Mouse (Mus musculus) adrenal gland, postnatal 4 days (tissue): ENCODE measurements around the gene Gm20388. TPM values are rescaled to one million over a fixed set of nuclear protein-coding genes. Genes with fewer than 3 reads are reported as not detected.

Experiments
- DNase-seq, 2 experiments: peaks; one replicate each; pipeline ENCODE4 v3.0.0; 2021 to 2022; ENCODE audit warnings: low spot score in 2 of 2, mixed read lengths in 2 of 2
- total RNA-seq, 2 experiments: library from RNA; stranded (reverse); gene quantifications; 2 replicates each; pipeline ENCODE4 v1.2.3; 2021

Gene Gm20388
- total RNA-seq, 2 experiments from 2014 or later = 8.8 TPM; not detected in 1

- DNase-seq = no peak
These were observed 4377.7 kb downstream of the Gm20388 start for GRCm38 (mm10) chr8:124288215-124288864.

GRCm38 (mm10) chr8:124289481-124290050 is 4378.9 kb downstream of the Gm20388 start:
- no peak for DNase-seq

- DNase-seq = no peak
These were observed 4380.5 kb downstream of the Gm20388 start for GRCm38 (mm10) chr8:124290911-124291691.

DNA sequence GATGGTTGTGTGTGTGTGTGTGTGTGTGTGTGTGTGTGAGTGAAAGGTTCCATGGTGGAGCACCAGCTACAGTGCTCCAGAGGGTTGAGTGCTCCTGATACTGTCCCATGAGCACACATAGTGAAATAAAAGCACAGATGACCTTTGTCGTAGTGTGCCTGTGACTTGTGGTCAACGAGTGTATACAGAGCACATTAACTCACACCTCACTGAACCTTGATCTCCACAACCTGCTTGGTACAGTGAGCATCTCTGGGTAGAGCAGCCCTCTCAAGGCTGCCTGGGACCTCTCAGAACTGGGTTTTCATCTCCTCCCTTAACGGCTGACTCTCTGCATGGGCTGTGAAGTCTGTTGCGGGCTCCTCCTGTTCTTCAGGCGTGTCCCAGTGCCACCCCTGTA is 4381.1 kb downstream of the Gm20388 start:
- no peak for DNase-seq

DNA sequence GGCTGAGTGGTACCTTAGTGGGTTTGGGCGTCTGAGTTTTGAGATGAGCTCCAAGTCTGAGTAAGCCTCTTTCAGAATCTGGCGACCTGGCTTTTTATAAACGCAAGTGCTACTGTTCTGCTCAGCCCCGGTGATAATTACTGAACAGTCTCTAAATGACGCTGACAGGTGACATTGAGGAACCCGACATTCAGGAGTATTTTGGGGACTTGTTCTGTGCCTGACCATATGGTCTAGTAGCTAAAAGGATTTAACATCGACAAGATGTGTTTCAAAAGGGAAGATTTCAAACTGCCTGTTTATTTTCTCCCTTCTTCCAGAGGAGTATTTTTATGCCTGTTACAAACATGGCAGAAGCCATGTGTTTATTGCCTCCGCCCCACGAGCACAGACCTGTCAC is 4382.3 kb downstream of the Gm20388 start:
- no peak for DNase-seq

GRCm38 (mm10) chr8:124294425-124294824 is 4383.8 kb downstream of the Gm20388 start:
- DNase-seq = no peak

- no peak for DNase-seq
These were observed 4384.3 kb downstream of the Gm20388 start for GRCm38 (mm10) chr8:124294900-124295299.

- no peak for DNase-seq
These were observed 4384.7 kb downstream of the Gm20388 start for GRCm38 (mm10) chr8:124295357-124295756.

DNA sequence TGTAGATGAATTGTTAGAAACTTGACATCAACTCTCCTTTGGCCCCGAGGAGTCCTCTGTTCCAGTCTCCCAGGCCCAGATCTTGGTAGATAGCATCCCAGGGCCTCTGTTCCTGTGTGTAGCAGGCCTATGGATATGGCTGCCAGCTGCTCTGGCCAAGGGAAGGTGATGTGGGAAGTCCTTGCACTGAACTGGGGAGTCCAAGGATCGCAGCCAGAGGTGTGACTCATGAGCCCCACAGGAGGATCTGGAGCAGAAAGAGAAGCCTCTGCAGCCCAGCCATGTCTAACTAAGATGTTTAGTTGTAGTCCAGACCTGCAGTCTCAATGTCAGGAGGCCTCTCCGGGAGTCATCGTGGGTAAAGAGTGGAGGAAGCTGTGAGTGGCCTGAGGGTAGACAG is 4390.9 kb downstream of the Gm20388 start:
- DNase-seq = no peak

- no peak for DNase-seq
These were observed 4391.4 kb downstream of the Gm20388 start for GRCm38 (mm10) chr8:124301935-124302555.

DNA sequence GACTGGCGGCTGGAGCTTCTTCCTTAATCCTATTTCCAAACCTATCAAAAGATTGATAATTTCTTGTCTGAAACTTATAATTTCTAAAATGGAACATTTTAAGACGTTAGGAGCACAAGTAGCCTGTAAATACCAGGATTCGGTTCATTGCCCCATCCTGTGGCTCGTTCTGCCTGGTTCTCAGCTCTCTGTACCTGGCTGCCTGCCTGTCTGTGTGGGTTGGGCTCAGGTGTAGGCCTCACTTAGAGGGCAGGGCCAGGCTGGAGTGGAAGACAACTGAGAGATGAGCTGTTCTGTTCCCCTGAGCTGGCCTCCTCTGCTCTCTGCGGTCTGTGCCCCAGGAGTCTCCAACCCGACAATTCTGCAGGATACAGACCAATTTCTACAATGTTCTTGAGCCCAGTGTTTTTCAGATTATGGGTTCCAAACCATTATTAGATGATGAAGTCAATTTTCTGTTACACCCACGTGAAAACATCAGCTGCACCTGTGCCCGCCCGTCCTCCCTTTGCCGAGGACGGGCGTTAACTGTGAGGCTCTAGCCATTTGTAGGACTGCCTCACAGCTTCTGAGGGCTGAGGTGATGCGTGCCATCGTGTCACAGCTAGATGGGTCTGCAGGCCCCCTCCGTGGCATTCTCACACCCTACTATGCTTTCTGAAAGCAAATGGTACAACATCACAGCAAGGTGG is 4392.7 kb downstream of the Gm20388 start:
- no peak for DNase-seq

GRCm38 (mm10) chr8:124304141-124304540 is 4393.5 kb downstream of the Gm20388 start:
- no peak for DNase-seq

DNA sequence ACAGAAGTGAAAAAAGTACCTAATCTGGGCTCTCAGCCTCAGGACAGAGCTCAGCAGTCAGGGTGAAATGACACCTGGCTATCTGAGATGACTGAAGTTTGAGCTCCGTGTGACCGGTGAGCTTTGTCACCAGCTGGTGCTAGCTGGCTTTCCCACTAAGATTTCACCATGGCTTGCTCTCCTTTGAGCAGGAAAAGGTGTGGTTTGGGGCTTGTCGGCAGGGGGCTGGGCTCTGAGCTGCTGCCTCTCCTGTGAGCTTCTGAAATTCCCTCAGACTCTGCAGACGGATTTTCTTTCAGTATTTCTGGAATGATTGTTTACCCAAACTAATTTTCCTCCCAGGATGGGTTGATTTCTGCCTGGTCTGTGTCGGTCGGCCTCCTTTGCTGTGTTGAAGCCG is 4395.9 kb downstream of the Gm20388 start:
- no peak for DNase-seq

DNA sequence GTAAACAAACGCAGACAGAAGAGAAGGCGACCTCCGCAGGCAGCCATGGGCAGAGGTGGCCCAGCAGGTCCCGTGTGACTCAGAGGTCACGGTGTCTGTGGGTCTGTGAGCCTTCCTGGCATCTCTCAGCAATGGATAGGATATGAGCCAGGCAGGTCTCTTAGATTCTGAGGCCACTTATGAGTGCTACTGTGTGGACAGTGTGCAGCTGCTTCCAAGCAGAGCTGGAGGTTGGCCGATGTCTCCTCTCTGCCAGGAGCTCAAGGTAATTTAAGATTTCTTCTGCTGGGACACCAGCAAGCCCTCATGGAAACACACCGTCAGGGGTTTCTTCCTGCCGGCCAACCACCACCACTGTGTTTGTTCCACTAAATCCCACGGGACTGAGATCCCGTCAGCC is 4397.1 kb downstream of the Gm20388 start:
- no peak for DNase-seq

DNA sequence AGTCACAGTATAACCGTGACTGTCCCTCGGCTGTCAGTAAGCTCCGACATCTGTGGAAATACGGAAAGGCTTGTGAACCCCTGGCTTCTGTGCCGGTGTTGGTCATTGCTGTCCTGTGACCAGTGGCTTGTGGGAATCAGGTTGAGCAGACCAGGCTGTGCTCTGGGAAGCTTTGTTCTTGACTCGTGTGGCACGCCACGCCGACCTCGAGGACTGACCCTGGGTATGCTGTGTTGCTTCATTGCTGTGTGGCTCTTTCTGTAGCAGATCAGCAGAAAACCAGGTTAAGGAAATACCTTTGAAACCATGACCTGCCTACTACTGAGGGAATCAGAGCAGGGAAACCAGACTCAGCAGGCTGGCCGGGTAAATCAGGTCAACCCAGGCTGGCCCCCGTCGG is 4399.9 kb downstream of the Gm20388 start:
- DNase-seq = no peak

GRCm38 (mm10) chr8:124311111-124311510 is 4400.5 kb downstream of the Gm20388 start:
- DNase-seq = no peak

DNA sequence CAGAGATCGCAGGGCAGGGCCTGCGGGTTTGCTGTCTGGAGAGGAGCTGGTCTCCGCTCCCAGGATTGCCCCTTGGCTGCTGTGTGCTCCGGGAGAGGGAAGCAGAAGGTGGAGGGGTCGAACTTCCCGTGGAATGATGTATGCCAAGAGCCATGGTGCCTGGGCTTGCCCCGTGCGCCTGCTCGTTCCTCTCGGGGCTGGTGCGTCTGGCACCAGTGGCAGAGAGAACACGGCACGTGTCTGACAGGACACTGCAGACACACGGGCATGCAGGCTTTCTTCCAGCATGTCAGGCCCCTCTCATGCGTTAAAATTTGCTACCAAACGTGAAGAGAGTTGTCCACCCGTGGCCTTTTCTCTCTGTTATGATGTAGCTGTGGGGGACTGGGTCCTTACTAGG is 4401.1 kb downstream of the Gm20388 start:
- DNase-seq = no peak

DNA sequence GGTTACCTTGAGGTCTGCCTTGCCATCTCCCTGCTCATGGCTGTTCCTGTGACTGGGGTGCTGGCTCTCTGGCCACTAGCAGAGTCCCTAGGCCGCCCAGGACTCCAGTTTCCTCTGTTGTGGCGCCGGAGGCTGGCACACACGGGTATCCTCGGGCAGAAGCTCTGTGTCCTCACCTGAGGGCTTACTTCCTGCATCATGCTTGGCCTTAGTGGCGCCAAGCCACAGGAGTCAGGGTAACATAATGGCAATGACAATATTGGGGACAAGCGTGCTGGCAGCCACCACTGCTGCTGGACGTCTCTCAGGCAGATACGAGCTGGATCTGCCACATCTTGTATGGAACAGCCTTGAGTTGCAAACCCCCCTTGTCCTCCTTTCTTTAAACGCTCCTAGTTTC is 4401.6 kb downstream of the Gm20388 start:
- no peak for DNase-seq

GRCm38 (mm10) chr8:124314803-124315202 is 4404.2 kb downstream of the Gm20388 start:
- DNase-seq = no peak

DNA sequence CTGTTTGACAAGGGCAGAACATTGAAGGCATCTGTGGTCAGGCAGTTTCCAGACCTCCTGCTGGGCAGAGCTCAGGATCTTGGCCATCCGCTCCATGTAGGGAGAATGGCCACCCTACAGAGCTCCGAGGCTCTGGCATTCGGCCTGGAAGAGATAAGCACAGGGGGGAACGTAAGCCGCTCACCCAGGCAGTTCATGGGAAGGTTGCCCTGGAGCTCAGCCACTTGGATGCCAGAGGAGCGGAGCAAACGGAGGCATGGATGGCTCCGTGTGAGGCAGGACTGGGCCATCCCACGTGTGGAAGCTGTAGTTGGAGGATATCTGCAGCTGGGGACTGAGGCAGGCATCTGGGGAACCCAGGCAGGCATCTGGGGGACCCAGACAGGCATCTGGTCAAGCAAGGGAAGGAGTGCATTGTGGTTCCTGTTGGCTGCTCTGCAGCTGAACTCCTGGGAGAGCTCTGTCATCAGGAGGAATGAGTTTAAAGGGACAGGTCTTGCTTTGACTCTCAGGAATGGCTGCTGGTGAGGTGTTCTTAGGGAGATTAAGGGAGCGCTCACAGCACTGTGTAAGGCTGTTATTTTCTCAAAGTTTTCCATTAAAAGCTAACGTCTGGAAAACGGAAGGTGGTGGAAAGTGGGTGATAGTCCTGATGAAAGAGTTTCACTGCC is 4406.0 kb downstream of the Gm20388 start:
- DNase-seq = peak in 1 of 2 experiments; percentile 15

GRCm38 (mm10) chr8:124317191-124317682 is 4406.6 kb downstream of the Gm20388 start:
- no peak for DNase-seq
